Mouse (Mus musculus) brain, embryonic 14.5 days (tissue): ENCODE measurements around the gene Pcsk2.

ENCODE experiments used
- CTCF ChIP-seq: fragments of 200-500 bp; IDR thresholded peaks from 2 replicates; pipeline ENCODE4 v1.5.1; 2012; ENCODE audit warnings: inconsistent platforms, mild to moderate bottlenecking, moderate library complexity, borderline replicate concordance; ENCODE audit not compliant: insufficient read depth, insufficient read length; ENCODE audit errors: extremely low read depth
- POLR2A ChIP-seq: fragments of 200-500 bp; IDR thresholded peaks from 2 replicates; pipeline ENCODE4 v1.6.1; 2012; ENCODE audit warnings: mild to moderate bottlenecking, inconsistent platforms, borderline replicate concordance; ENCODE audit not compliant: poor library complexity, insufficient read depth, insufficient read length, severe bottlenecking; ENCODE audit errors: extremely low read depth

GRCm38 (mm10) chr2:143743081-143743480 is 197.1 kb downstream of the Pcsk2 start:
- TF ChIP-seq CTCF = no peak
- no peak for TF ChIP-seq POLR2A
